Mouse (Mus musculus): ENCODE data around the gene Camta1.
"Not testable (repeated sequence)": the region's sequence is repeated elsewhere in the genome, so short reads cannot be mapped to it uniquely, and the experiment has no call there.

Camta1 gene

DNA sequence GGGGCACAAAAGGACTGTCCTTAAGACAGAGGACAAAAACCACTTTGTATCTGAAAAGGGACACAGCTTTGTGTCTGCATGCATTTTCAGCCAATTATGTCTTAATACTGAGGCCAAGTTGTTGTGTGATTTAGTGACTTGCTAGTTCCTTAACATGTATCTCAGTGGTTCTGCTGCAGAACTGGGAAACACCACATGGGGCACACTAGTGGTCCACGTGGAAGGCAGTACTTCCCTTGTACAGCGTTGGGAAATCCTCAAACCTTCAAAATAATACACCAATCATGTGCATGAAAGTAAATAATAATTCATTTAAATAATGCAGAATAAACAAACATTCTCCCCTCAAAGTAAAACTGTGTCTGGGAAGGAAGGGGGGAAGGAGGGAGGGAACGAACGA, 792.9 kb downstream of the Camta1 start:
- no peak for ATAC-seq (ENCODE audit: low TSS enrichment)

GRCm38 (mm10) chr4:151059566-151059965, 802.1 kb downstream of the Camta1 start:
- no peak for ATAC-seq (ENCODE audit: low TSS enrichment)

DNA sequence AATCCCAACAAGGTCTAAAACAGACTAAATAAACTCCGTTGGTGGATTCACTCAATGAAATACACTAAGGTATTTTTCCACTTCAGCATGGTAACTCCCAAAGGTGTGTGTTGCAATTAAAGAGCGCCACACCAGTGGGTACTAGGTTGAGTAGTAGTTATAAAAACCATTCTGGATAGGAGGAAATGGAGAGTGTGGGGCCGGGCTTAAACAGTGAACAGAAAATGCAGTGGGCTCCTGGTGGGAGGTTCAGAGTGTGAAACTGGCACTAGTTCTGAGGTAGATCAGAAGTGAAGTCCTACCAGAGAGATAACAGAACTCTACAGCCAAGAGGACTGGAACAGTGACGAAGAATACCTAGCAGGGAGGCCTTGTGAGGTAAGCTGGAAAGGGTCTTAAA, 803.0 kb downstream of the Camta1 start:
- ATAC-seq (ENCODE audit: low TSS enrichment), result no peak

DNA sequence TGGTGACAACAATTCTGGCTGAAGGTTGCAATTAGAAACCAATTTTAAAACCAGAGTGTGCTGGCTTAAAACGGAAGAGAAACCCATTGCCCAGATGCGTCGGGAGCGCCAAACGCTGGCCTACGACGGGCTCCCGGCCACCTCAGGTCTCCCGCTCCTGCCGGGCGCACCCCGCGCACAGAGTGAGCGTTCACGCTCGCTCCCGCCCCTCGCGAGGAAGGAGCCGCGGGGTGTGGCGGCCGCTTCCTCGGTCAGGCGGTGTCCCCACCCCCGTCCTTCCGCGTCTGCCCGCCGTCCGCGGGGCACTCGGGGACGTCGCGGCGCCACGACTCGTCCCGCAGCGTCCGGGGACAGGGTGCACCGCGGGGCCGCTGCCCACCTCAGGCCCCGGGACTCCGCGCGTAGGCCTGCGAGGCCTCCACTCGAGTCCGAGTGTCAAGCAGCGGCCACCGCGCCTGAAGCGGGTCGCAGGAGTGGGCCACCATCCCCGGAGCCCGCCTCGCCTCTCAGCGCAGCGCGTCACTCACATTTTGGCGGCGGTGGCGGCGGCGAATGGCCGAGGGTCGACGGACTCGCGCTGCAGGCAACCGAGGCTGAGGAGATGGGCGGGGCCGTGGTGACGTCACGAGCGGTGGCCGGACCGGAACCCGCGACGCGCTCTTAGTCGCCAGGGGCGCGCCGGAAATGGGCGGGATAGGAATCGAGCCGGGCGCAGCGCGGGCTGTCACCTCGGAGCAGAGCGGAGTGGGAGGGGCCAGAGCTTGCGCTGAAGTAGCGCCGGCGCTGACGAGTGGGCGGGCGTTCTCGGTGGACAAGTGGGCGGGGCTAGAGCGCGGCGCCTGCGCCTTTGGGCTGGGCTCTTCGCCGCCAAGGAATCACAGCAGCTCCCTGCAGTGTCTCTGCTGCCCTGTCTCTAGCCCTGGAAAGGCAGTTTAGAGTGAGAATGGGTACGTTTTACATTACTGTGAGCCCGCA, 804.0 kb downstream of the Camta1 start, which contains the start of gene Vamp3:
Gene Vamp3, minus strand, starts transcription at position 617 of the 975 bp plus-strand sequence.
- ATAC-seq (ENCODE audit: low TSS enrichment), result peak; percentile 94

DNA sequence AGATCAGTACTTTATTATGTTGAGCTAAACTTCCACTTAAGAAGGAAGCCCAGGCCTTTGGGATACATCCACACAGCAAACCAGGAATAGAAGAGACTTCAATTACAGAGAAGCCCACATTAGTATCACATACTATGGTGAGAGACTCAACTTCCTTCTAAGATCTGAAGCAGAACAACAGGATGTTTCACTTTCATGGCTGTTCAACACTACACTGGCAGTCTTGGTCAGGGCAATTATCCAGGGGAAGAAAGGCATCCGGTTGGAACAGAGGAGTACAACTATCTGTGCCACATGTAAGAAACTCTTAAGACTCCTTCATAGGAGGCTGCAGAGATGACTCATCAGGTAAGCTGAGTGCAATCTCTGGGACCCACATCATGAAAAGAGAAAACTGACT, 810.5 kb downstream of the Camta1 start:
- ATAC-seq (ENCODE audit: low TSS enrichment), result peak; percentile 55; the same call in 1 of the 2 replicates

- no peak for ATAC-seq (ENCODE audit: low TSS enrichment)
These were observed 815.2 kb downstream of the Camta1 start for GRCm38 (mm10) chr4:151046524-151046923.

GRCm38 (mm10) chr4:151044944-151045570, 816.6 kb downstream of the Camta1 start:
- peak; percentile 75 for ATAC-seq (ENCODE audit: low TSS enrichment)

GRCm38 (mm10) chr4:151044037-151044943, 817.4 kb downstream of the Camta1 start, which contains the start of gene Per3:
Gene Per3, minus strand, starts transcription at chr4:151044665.
- peak; percentile 60 for ATAC-seq (ENCODE audit: low TSS enrichment)

GRCm38 (mm10) chr4:151043281-151043680, 818.4 kb downstream of the Camta1 start:
- no peak for ATAC-seq (ENCODE audit: low TSS enrichment)

- ATAC-seq (ENCODE audit: low TSS enrichment), result peak; percentile 53
These were observed 820.2 kb downstream of the Camta1 start for GRCm38 (mm10) chr4:151041506-151041905.

GRCm38 (mm10) chr4:151037800-151038199, 823.9 kb downstream of the Camta1 start:
- ATAC-seq (ENCODE audit: low TSS enrichment), result no peak

GRCm38 (mm10) chr4:151036521-151036920, 825.2 kb downstream of the Camta1 start:
- ATAC-seq (ENCODE audit: low TSS enrichment), result no peak

- peak; percentile 88 for ATAC-seq (ENCODE audit: low TSS enrichment)
These were observed 834.7 kb downstream of the Camta1 start for GRCm38 (mm10) chr4:151027001-151027400.

DNA sequence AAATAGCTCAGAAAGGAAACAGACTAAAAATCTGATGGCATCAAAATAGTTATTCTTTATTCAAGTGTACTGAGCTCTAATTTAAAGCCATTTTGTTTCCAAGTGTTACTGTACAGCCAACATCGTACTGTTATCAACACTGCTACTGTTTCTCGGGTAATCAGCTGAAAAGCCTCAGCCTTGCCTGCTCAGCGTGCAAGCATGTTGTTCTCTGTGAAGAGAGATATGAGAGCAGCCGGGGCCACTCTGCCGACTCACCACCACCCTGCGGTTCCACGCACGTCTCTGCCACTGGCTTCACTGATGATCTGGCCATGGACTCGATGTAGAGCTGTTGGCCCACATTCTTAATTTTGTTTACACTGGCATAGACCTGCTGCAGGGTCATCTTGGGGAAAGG, 837.5 kb downstream of the Camta1 start:
- ATAC-seq (ENCODE audit: low TSS enrichment), result no peak

GRCm38 (mm10) chr4:151017356-151017755, 844.3 kb downstream of the Camta1 start:
- ATAC-seq (ENCODE audit: low TSS enrichment), result not testable (repeated sequence)

DNA sequence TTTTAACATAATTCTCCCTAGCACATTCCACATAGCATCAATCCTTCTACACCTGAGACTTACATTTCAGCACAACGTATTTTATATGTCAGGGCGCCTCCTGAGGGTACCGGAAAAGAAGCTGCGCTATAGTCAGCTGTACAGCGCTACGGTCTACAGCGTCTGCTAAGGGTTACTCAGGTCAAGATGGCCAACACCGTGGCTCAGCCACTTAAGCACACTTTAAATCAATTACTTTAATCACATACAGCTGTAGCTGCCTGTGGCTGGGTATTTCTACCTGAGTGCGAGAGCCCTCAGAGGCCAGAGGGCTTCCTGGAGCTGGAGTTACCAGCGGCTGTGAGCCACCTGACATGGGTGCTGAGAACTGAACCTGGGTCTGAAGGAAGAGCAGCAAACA, 845.7 kb downstream of the Camta1 start:
- ATAC-seq (ENCODE audit: low TSS enrichment), result no peak

GRCm38 (mm10) chr4:151010316-151010715, 851.4 kb downstream of the Camta1 start:
- ATAC-seq (ENCODE audit: low TSS enrichment), result no peak

- ATAC-seq (ENCODE audit: low TSS enrichment), result no peak; the same call in 1 of the 2 replicates
These were observed 854.7 kb downstream of the Camta1 start for GRCm38 (mm10) chr4:151006945-151007344.

- no peak for ATAC-seq (ENCODE audit: low TSS enrichment)
These were observed 855.9 kb downstream of the Camta1 start for GRCm38 (mm10) chr4:151005656-151006318.

GRCm38 (mm10) chr4:151001397-151001796, 860.3 kb downstream of the Camta1 start:
- ATAC-seq (ENCODE audit: low TSS enrichment), result no peak

DNA sequence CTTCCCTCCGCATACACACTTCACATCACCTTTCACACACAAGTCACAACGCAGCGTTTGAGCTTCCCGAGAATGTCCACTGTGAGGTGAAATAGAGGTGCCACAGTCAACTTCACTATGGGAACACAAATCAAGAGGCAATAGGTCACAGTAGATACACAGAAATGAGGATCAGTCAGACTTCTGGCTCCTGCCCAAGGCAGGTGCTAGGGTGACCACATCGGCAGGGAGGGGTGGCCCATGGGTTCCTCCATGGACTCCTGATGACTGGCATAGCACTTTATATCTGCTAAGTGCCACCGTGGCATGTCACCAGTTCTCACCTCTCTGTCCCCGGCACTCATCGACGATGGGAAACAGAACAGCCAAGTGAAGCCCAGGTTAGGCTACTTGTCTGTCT, 863.0 kb downstream of the Camta1 start:
- no peak for ATAC-seq (ENCODE audit: low TSS enrichment)

Data from frontal cortex, adult (tissue).